Mouse (Mus musculus) bone marrow macrophage, adult 2 months (primary cell): Measurements from ENCODE around the gene Iqca.

Source experiments
- CTCF ChIP-seq: IDR thresholded peaks from 2 replicates; pipeline ENCODE4 v1.5.1; 2012; ENCODE audit warnings: low read depth, mild to moderate bottlenecking, low read length, moderate library complexity
- POLR2A ChIP-seq: IDR thresholded peaks from 2 replicates; pipeline ENCODE4 v1.6.1; 2012; ENCODE audit warnings: mild to moderate bottlenecking, low read depth, low read length, borderline replicate concordance

GRCm38 (mm10) chr1:90060599-90060998, 92.6 kb downstream of the Iqca start:
- TF ChIP-seq POLR2A (no peak), CTCF (no peak)
